Mouse (Mus musculus) gastrocnemius, adult 18-20 months (tissue): ENCODE measurements at regions not wholly inside any gene's neighbourhood (a gene's known extent, or its start where the extent isn't known, plus 50 kb on each side); places are given as distances from the start of the nearest gene placed in this dataset.

ENCODE experiments used
- DNase-seq: peaks from one replicate; pipeline ENCODE4 v3.0.0; 2021; ENCODE audit warnings: low spot score

- DNase-seq, result no peak
Measured at GRCm38 (mm10) chr12:90946528-90946918, 208.3 kb upstream of the Dio2 start.

DNA sequence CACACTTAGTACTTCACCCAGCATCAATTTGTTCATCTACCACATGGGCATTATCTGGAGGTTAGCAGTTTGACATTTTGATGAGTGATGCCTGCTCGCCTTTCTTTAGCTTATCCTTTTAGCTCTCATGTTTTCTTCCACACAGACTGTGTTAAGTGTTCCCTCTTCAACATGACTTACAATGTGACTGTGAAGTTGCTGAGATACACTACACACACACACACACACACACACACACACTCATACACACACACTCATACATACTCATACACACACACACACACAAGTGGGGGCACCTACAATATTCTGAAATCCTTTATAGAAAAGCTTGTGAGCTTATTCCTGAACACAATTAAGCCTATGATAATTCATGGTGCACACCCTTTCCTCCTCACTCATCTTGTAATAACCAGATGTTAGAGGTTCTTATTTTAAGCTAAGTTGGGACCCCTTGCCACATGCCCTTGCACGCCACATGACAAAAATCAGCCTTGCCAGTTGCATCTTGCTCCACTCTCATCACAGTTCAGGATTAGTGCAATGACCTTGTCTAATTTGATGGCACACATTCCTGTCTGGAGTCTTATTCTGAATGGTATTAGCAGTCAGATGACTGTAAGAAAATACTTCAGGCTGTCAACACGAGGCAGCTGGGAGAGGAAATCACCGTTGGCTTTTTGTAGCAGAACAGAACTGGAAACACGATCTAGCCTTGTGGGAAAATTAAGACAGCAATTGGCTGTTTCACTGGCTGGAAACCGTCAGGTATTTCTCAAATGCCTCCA lies 207.7 kb upstream of the Dio2 start:
- DNase-seq, result peak; percentile 22

- no peak for DNase-seq
Measured at GRCm38 (mm10) chr12:90932684-90933083, 194.4 kb upstream of the Dio2 start.

DNA sequence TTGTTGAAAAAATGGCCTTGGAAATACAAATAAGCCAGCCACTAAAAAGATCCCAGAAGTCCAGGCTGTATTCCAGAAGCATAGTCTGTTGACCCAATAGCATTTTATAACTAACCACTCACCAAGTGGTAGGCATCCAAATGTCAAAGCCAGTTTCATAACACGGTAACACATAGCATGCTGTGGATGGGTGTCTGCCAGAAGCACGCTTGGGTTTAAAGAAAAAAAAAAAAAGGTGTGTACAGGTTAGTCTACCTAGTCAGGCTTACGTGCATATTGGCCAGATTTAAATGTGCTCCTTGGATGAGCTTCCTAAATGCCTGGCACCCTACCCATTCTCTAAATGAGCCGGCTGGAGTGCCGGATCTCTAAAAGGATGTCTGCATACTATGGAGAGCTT lies 194.0 kb upstream of the Dio2 start:
- no peak for DNase-seq

DNA sequence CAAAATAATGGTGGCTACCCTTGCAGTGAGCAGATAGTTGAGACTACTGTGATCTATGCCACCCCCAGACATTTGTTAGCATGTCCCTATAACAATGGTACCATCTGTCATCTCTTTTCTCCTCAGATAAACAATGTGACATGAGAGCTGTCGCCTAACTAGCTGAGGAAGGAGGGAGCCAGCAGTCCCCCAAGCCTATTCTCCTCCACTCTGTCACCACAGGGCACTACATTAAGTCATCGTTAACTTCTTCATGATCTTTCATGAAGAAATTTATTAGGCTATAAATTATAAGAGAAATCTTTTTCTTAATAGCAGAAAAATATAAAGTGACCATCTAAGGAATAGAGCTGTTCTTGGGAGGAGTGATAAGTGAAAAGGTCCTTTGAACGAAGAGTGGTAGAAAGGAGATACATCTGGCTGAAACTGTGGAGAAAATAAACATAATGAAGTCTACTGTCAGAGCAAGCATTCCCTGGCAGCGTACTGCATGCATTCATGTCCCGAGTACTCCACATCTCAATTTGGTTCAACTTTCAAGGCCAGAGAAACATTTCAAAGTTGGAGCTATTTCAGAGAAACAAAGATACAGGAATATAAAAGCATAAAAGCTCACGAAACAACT lies 192.0 kb upstream of the Dio2 start:
- no peak for DNase-seq

DNA sequence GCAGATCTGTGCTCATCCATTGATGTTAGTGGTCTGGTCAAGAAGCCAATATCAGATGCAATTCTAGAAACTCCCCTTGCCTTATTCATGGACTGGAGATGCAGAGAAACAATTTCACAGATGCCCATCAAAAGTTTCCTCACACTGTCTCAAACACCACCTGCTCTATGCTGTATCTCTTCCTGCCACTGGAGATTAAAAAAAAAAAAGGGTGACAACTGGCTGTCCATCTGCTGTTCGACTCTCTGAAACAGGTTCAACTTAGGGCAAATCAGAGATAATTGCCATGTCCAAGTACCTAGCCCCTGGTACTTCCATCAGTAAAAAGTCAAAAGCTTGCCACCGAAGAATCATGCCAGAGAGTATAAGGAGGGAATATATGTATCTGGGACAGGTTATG lies 185.4 kb upstream of the Dio2 start:
- no peak for DNase-seq

GRCm38 (mm10) chr12:90923148-90923547 lies 184.9 kb upstream of the Dio2 start:
- DNase-seq, result no peak

DNA sequence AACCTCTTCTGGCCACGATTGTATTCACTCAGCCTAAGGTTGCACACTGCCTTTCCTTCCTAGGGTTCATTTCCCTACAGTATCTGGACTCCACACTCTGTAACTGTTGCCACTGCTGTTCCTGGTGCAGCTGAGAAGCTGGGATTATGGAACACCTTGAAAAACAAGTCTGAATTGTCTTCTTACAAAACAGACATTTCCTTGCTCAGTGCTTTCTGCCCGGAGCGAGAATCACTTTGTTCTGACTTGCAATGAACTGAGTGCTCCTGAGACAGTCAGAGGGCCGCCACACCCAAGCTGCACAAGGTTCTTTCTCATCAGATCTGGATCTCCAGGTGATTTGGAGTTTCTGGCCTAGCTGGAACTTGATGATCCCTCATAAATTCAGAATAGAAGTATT lies 183.0 kb upstream of the Dio2 start:
- no peak for DNase-seq

- no peak for DNase-seq
Measured at GRCm38 (mm10) chr12:90915929-90916713, 177.9 kb upstream of the Dio2 start.

- no peak for DNase-seq
Measured at GRCm38 (mm10) chr12:90903991-90904390, 165.8 kb upstream of the Dio2 start.

GRCm38 (mm10) chr12:90893655-90894370 lies 155.6 kb upstream of the Dio2 start:
- no peak for DNase-seq

DNA sequence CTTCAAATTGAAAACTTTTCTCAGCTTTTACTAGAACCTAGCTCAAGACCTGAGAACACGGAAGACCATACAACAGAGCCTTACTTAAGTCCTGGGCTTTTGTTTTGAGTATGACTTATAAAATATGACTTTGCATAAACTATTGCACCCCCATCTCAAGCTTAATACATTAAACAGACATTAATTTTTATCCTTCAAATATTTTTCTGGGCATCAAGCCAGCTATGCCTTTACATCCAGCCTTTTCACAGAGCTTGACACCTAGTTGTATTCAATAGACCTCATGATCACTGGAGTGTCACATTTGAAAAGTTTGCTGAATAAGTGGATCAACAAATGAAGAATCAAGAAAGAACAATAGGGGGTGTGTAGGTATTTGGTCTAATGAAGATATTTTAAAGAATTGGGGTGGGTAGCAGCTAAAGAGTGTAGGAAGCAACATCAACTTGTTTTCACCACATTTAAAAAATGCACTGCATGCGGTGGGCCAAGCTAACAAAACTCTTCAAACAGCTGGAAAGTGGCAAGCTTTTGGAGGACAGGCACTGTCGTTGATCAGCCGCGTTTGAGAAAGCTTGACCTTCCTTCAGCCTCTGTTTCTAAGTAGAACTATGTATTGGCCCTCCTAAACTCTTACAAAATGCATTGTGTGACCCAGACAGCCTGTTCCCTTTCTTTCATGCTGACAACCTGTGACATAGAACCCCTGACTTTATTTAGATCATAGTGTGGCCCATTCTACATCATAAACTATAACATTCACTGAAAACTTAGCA lies 138.2 kb upstream of the Dio2 start:
- no peak for DNase-seq

GRCm38 (mm10) chr12:90874840-90875239 lies 136.6 kb upstream of the Dio2 start:
- DNase-seq, result no peak

GRCm38 (mm10) chr12:90873959-90874358 lies 135.7 kb upstream of the Dio2 start:
- DNase-seq, result no peak

- DNase-seq, result no peak
Measured at GRCm38 (mm10) chr12:90866597-90866996, 128.4 kb upstream of the Dio2 start.

DNA sequence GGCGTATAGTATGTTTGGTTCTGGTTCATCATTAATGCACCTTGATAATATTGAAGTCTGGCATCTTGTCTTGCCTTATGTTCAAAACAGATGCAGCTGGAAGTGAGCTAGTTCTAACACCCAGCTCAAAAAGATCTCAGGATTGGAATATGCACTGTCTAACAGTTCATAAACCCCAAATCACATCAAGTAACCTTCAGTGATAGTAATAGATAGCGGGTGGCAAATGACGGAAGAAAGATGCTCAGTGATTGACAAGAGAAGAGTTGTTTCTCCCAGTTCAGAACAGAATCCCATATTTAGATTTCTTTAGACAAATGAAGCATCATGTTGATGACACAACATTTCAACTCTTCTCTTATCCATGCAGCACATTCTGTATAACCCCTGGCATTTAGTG lies 124.4 kb upstream of the Dio2 start:
- no peak for DNase-seq

- DNase-seq, result peak; percentile 1
Measured at GRCm38 (mm10) chr12:90857746-90858145, 119.5 kb upstream of the Dio2 start.

GRCm38 (mm10) chr12:90810666-90811065 lies 72.4 kb upstream of the Dio2 start:
- DNase-seq, result no peak

DNA sequence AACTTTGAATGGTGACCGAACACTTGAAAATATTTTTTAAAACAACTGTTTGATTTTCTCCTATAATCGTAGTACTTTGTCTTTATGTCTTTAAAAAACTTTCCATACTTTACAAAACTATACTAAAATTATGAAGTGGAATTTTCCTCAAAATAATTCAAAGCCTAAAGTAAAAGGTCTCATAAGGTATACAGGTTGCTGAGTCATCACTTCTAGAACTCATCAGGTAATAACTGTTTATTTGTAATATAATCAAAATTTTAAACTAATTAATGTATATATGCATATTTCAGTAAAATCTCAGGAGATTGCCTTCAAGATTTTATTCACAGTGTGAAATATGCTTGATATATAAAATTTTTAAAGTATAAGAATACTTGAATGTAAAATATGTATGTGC lies 52.3 kb upstream of the Dio2 start:
- no peak for DNase-seq
